Mouse (Mus musculus): ENCODE measurements around the gene Adcy3. TPM values are rescaled to one million over a fixed set of nuclear protein-coding genes. Genes with fewer than 3 reads are reported as not detected.

Gene Adcy3
- 9.4 and 11.0 TPM in 2 replicates for polyA plus RNA-seq (2015; fragmentation: Nextera tagmentation; extraction: Ambion mirVana)

DNA sequence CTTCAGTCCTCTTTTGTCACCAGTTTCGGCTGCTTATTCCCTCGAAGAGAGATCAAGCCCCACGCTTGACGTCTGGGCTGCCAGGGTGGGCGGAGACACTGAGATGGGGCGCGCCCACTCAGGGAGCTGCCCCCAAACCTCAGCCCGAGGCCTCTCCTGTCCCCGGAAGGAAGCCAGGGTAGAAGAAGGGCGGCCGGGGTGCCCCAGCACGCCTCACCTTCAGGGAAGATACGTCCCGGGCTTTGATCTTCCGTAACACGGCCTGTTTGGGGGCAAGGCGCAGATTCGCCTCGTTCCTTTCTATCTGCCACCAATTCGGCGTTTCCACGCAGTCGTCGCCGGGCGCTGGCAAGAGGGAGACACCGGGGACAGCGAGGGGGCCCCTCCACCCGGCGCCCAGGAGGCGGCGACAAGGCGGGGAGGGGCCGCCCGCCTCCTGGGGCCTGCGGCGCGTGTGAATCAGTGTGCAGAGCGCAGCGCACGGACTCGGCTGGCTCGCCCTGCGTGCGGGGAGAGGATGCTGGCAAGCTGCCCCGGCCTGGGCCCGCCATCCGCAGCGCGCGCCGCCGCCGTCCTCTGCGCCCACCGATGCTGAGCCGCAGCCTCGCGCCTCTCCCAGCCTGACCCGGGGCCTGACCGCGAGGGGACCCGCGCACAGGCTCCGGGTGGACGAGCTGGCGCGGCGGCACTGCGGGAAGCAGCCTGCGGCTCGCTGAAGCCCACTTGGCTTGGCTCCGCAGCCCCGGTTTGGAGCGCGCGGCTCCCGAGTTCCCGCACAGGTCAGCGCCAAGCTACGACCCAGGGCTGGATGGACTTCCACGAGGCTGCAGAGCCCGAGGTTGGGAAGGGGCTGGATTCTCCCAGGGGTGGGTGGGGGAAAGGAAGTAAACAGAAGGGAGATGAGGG is at the start of gene Adcy3:
TSS of gene Adcy3 (plus strand) at position 163 of the 906 bp plus-strand sequence.
- peaks cover 8% of the 10 kb centered on the region; the same call in 1 of the 2 replicates for H3K9me3 ChIP-seq (replicated peaks)
- H3K4me1 ChIP-seq: peaks cover 31% of the 10 kb centered on the region
- peak; percentile 85 for ATAC-seq (replicated peaks; ENCODE audit: low FRiP score)
- H3K9ac ChIP-seq: peak within 1 kb of the TSS; percentile 71
- peak within 1 kb of the TSS; percentile 48 for H3K27ac ChIP-seq
- H3K27me3 ChIP-seq: no peaks in the 10 kb centered on the region
- H3K4me2 ChIP-seq: peak within 1 kb of the TSS; percentile 93
- H3K36me3 ChIP-seq: no peaks in the 10 kb centered on the region; the same call in 1 of the 2 replicates
- H3K4me3 ChIP-seq (replicated peaks): peak within 1 kb of the TSS; percentile 64
- 2% methylated on average over 64 of the region's 83 CpGs for WGBS

GRCm38 (mm10) chr12:4083441-4083840 is 49.5 kb upstream of the Adcy3 start:
- Histone ChIP-seq H3K4me2 (peak overlapping the region; percentile 88), H3K9ac (no peak overlapping the region), H3K4me3 (replicated peaks) (peak overlapping the region; percentile 69), H3K27me3 (no peaks in the 10 kb centered on the region; the same call in 1 of the 2 replicates), H3K9me3 (replicated peaks) (no peaks in the 10 kb centered on the region), H3K4me1 (peaks cover 12% of the 10 kb centered on the region), H3K36me3 (peaks cover 30% of the 10 kb centered on the region), H3K27ac (no peak overlapping the region; the same call in 1 of the 2 replicates)
- ATAC-seq (replicated peaks; ENCODE audit: low FRiP score): no peak
- WGBS: 64% methylated on average over 8 of the region's 8 CpGs

DNA sequence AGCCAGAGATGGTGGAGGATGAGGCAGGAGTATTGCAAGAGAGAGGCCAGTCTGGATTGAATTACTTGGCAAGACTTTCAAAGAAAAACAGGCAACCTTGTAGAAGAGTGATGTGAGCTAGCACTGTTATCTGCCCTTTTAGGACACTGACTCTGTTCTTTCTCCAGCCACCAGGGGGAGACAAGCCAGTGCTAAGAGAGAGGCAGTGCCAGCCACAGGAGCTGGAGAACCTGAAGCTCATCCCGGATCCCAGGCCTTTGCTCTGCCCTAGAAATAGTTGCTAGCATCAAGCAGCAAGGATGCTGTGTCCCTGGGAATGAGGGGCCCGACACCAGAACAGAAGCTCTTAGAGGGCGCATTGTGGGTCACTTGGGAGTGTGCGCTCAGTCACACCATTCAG is 25.5 kb upstream of the Adcy3 start:
- Histone ChIP-seq H3K4me3 (replicated peaks) (no peak overlapping the region), H3K4me2 (no peak overlapping the region), H3K36me3 (peaks cover 66% of the 10 kb centered on the region), H3K27ac (no peak overlapping the region), H3K4me1 (no peaks in the 10 kb centered on the region), H3K9me3 (replicated peaks) (no peaks in the 10 kb centered on the region), H3K9ac (no peak overlapping the region), H3K27me3 (no peaks in the 10 kb centered on the region)
- ATAC-seq (replicated peaks; ENCODE audit: low FRiP score): 0 out of 2 replicates have a peak, but pooled peaks have one; percentile 46
- WGBS: 77% methylated on average over 4 of the region's 4 CpGs

DNA sequence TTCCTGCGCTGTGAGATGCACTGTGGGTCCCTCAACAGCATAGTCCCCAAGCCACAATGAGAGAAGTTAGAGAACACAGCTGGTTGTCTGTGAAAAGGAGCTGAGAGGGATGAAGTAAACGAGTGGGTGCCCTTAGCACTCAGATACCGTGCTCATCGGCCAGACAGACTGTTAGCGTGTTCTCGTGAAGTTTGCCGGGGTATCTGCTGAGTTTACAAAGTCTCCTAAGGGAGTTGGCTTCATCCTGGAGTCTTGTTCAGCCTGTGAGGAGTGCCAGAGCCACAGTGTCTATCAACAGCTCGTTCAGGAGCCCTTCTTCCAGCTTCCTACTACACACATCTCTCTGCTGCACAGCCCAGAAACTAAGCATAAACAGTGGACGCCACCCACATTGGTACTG is 16.8 kb upstream of the Adcy3 start:
- Histone ChIP-seq H3K9me3 (replicated peaks) (no peaks in the 10 kb centered on the region), H3K9ac (no peak overlapping the region), H3K4me2 (no peak overlapping the region), H3K36me3 (0 out of 2 replicates have a peak, but pooled peaks cover 2% of the 10 kb centered on the region), H3K27ac (no peak overlapping the region), H3K4me3 (replicated peaks) (no peak overlapping the region), H3K4me1 (no peaks in the 10 kb centered on the region), H3K27me3 (no peaks in the 10 kb centered on the region)
- WGBS: 83% methylated on average over 9 of the region's 9 CpGs
- ATAC-seq (replicated peaks; ENCODE audit: low FRiP score): no peak

GRCm38 (mm10) chr12:4117136-4117535 is 15.8 kb upstream of the Adcy3 start:
- Histone ChIP-seq H3K27me3 (no peaks in the 10 kb centered on the region), H3K9ac (no peak overlapping the region), H3K4me2 (no peak overlapping the region), H3K36me3 (0 out of 2 replicates have a peak, but pooled peaks cover 2% of the 10 kb centered on the region), H3K9me3 (replicated peaks) (no peaks in the 10 kb centered on the region), H3K27ac (no peak overlapping the region), H3K4me3 (replicated peaks) (no peak overlapping the region), H3K4me1 (no peaks in the 10 kb centered on the region)
- WGBS: 74% methylated on average over 3 of the region's 3 CpGs
- no peak for ATAC-seq (replicated peaks; ENCODE audit: low FRiP score)

DNA sequence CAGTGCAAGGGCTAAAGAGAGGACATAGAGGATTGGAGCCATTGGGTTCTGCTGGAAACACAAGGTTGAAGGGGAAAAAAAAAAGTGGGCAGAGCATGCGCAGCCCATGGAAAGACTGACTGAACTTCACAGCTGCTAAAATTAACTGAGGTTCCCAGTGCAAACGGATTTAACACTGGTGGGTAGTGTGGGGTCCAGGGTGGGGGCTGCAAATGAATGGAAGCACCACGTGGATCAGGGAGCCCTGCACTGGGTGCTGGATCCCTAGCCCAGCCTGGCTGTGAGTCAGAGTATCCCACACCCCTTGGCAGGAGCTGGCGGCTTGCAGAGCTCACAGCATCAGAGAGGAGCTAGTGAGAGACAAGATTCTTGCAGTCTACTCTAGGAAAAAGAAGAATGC is 15.3 kb upstream of the Adcy3 start:
- 75% methylated on average over 4 of the region's 4 CpGs for WGBS

DNA sequence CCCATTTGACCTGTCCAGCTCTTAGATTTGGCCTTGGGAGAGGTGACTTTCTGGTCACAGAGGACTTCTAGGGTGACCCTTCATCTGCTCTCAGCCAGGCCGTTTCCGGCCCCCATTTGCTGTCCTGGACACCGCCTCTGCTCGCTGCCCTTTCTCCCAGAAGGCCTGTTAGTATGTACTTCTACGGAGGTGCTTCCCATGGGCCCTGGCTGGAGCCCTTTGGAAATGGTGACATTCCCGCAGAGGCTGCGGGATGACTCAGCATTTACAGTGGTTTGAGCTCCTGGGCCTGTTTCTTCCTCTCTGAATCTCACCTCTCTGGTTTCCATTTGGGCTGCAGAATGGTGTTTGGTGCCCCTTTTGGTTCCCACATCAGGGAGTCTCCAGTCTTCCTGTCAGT is 5.6 kb upstream of the Adcy3 start:
- Histone ChIP-seq H3K36me3 (no peaks in the 10 kb centered on the region), H3K27me3 (no peaks in the 10 kb centered on the region), H3K4me1 (peaks cover 3% of the 10 kb centered on the region; the same call in 1 of the 2 replicates), H3K4me3 (replicated peaks) (no peak overlapping the region), H3K9ac (no peak overlapping the region), H3K9me3 (replicated peaks) (peaks cover 8% of the 10 kb centered on the region; the same call in 1 of the 2 replicates), H3K27ac (no peak overlapping the region), H3K4me2 (no peak overlapping the region)
- WGBS: 60% methylated on average over 7 of the region's 7 CpGs
- no peak for ATAC-seq (replicated peaks; ENCODE audit: low FRiP score)

More for the DNA sequence above, 15.3 kb upstream of the Adcy3 start:
- Histone ChIP-seq H3K4me1 (no peaks in the 10 kb centered on the region), H3K9me3 (replicated peaks) (no peaks in the 10 kb centered on the region), H3K27ac (no peak overlapping the region), H3K4me2 (no peak overlapping the region), H3K27me3 (no peaks in the 10 kb centered on the region), H3K4me3 (replicated peaks) (no peak overlapping the region), H3K36me3 (no peaks in the 10 kb centered on the region), H3K9ac (no peak overlapping the region)
- no peak for ATAC-seq (replicated peaks; ENCODE audit: low FRiP score)

DNA sequence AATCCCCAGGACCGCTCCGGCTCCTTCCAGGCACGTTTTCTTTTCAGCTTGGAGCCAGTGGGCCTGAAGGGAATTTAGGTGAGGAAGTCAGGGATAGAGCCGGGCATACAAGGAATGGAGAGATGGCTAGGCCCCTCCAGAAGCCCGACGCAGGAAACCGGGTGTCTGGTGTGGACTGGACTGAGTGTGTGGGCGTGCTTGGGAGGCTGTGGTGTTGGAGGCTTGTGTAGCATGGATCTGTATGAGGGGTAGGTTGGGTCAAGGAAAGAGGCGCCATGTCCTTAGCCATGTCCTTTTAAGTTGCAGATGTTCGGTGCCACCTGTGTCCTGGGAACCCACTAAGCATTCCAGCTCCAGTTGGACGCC is 927 bp downstream of the Adcy3 start:
- Histone ChIP-seq H3K4me1 (peaks cover 31% of the 10 kb centered on the region), H3K4me3 (replicated peaks) (peak overlapping the region; percentile 64), H3K27ac (0 out of 2 replicates have a peak overlapping the region, but pooled peaks have one; percentile 48), H3K9ac (peak overlapping the region; percentile 71), H3K9me3 (replicated peaks) (peaks cover 8% of the 10 kb centered on the region; the same call in 1 of the 2 replicates), H3K27me3 (no peaks in the 10 kb centered on the region), H3K4me2 (peak overlapping the region; percentile 93), H3K36me3 (no peaks in the 10 kb centered on the region; the same call in 1 of the 2 replicates)
- ATAC-seq (replicated peaks; ENCODE audit: low FRiP score): peak; percentile 14
- 17% methylated on average over 11 of the region's 11 CpGs for WGBS

GRCm38 (mm10) chr12:4143179-4143578 is 10.3 kb downstream of the Adcy3 start:
- H3K9ac ChIP-seq: no peak overlapping the region
- H3K27me3 ChIP-seq: no peaks in the 10 kb centered on the region
- no peak overlapping the region for H3K27ac ChIP-seq
- H3K36me3 ChIP-seq: peaks cover 8% of the 10 kb centered on the region; the same call in 1 of the 2 replicates
- no peaks in the 10 kb centered on the region for H3K9me3 ChIP-seq (replicated peaks)
- H3K4me2 ChIP-seq: no peak overlapping the region
- no peak overlapping the region for H3K4me3 ChIP-seq (replicated peaks)
- ATAC-seq (replicated peaks; ENCODE audit: low FRiP score): no peak
- 92% methylated on average over 5 of the region's 5 CpGs for WGBS
- H3K4me1 ChIP-seq: no peaks in the 10 kb centered on the region

- ATAC-seq (replicated peaks; ENCODE audit: low FRiP score): no peak
Measured at GRCm38 (mm10) chr12:4150936-4151335, 18.0 kb downstream of the Adcy3 start.

DNA sequence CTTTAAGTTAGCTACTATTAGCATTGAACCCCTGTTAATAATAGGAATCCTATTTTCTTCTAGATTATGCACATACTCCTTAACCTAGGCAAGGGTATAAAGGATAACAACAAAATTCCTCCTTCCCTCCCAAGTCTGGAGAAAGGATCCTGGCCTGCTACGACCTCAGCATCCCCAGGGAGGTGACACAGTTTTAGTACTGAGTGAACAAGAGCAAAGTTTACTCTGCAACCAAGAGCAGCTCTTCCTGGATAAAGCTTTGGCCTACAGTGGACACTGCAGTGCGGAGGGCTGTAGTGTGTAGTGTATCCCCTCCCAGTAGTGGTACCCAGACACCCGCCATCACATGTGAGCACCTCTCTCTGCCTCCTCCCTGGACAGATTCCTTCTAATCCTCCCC is 19.1 kb downstream of the Adcy3 start:
- no peaks in the 10 kb centered on the region for H3K9me3 ChIP-seq (replicated peaks)
- H3K4me2 ChIP-seq: no peak overlapping the region
- no peaks in the 10 kb centered on the region for H3K36me3 ChIP-seq
- H3K27ac ChIP-seq: no peak overlapping the region
- no peak for ATAC-seq (replicated peaks; ENCODE audit: low FRiP score)
- no peak overlapping the region for H3K4me3 ChIP-seq (replicated peaks)
- no peaks in the 10 kb centered on the region for H3K27me3 ChIP-seq
- 86% methylated on average over 3 of the region's 3 CpGs for WGBS
- H3K4me1 ChIP-seq: no peaks in the 10 kb centered on the region
- no peak overlapping the region for H3K9ac ChIP-seq

More at GRCm38 (mm10) chr12:4150936-4151335, 18.0 kb downstream of the Adcy3 start:
- no peaks in the 10 kb centered on the region for H3K27me3 ChIP-seq
- H3K4me2 ChIP-seq: no peak overlapping the region
- no peak overlapping the region for H3K27ac ChIP-seq
- H3K36me3 ChIP-seq: no peaks in the 10 kb centered on the region
- no peak overlapping the region for H3K9ac ChIP-seq
- WGBS: 55% methylated on average over 2 of the region's 2 CpGs
- no peaks in the 10 kb centered on the region for H3K4me1 ChIP-seq
- no peak overlapping the region for H3K4me3 ChIP-seq (replicated peaks)
- H3K9me3 ChIP-seq (replicated peaks): no peaks in the 10 kb centered on the region

GRCm38 (mm10) chr12:4157466-4157865 is 24.6 kb downstream of the Adcy3 start:
- Histone ChIP-seq H3K36me3 (no peaks in the 10 kb centered on the region), H3K4me1 (no peaks in the 10 kb centered on the region), H3K27me3 (no peaks in the 10 kb centered on the region), H3K4me3 (replicated peaks) (no peak overlapping the region), H3K9me3 (replicated peaks) (no peaks in the 10 kb centered on the region), H3K4me2 (no peak overlapping the region), H3K27ac (no peak overlapping the region), H3K9ac (no peak overlapping the region)
- no peak for ATAC-seq (replicated peaks; ENCODE audit: low FRiP score)
- WGBS: 98% methylated on average over 2 of the region's 2 CpGs
